Mouse (Mus musculus) spleen, postnatal 10 days (tissue): ENCODE data around the gene Rfx2.

Experiments
- DNase-seq, 2 experiments: peaks; one replicate each; pipeline ENCODE4 v3.0.0; 2021 to 2022; ENCODE audit warnings: low spot score in 2 of 2

Gene Rfx2

DNA sequence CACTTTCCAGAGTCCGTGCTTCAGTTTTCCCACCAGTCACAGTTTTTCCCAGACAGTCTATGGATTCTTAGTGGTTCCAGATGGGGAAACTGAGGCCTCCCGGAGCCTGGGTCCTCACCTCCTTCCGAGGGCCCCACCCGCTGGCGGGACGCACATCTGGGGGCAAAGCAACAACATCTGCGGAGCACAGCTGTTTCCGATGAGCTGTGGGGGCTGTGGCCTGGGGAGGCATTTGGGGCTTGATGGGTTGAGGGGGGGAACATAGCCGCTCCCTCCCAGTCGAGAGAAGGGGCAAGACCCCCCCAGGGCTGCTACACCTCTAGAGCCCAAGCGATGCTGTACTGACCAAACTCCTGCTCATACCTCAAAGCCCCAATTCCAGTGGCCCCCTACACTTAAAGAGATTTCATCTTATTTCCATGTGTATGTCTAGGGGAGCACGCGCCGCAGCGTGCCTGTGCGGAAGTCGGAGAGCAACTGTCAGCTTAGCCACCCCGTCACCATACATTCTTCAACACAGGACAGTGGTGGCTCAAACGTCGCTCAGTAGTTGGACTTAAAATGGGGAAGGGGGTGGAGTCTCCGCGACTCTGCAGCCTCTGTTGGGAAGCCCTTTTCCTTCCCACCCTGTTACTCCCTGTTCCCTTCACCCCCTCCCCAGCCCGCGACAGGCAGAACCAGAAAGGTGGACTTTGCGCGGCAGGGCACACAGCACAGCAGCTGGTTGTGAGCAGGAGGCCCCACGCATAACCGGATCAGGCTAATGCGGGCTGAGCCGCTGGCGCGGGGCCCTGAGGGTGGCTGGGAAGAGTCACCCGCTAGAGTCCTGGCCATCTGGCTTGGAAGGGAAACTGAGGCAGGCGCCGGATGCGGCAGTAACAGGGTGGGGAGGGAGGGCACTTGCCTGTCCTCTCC, 76.3 kb downstream of the Rfx2 start:
- no peak for DNase-seq

DNA sequence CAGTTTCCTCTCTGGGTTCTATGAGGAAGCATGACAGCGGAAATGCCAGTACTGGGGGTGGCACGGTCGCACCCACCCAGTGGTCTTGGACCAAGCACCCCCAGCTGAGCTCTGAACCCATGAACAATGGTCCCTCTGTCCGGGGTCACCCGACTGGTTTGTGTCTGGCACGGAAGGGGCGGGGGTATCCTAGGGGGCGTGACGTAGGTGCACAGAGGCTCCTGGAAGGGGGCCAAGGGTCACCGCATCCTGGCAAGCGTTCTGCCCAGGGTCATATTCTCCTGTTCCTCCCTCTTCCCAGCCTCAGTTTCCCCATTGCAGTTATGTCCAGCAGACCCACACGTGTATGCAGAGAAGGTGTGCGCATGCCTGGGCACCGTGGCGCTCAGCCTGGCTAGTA, 77.4 kb downstream of the Rfx2 start:
- DNase-seq: no peak

GRCm38 (mm10) chr17:56751404-56752072, 79.3 kb downstream of the Rfx2 start:
- DNase-seq: no peak

DNA sequence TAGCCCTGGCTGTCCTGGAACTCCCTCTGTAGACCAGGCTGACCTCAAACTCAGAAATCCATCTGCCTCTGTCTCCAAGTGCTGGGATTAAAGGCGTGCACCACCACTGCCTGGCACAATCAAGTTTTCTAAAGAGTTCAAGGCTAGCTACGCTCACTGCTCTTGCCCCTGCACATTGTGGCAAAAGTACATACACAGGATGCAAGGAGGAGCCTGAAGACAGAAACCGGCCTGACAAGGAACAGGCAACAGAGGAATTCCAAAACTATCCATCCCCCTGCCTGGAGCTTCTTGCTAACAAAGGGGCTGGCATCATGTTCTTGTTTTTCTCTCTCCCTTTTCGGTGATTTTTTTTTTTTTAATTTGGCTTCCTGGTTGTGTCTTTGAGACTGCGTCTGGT, 86.6 kb downstream of the Rfx2 start:
- DNase-seq: no peak

- DNase-seq: no peak
Measured at GRCm38 (mm10) chr17:56740788-56741160, 90.0 kb downstream of the Rfx2 start.

DNA sequence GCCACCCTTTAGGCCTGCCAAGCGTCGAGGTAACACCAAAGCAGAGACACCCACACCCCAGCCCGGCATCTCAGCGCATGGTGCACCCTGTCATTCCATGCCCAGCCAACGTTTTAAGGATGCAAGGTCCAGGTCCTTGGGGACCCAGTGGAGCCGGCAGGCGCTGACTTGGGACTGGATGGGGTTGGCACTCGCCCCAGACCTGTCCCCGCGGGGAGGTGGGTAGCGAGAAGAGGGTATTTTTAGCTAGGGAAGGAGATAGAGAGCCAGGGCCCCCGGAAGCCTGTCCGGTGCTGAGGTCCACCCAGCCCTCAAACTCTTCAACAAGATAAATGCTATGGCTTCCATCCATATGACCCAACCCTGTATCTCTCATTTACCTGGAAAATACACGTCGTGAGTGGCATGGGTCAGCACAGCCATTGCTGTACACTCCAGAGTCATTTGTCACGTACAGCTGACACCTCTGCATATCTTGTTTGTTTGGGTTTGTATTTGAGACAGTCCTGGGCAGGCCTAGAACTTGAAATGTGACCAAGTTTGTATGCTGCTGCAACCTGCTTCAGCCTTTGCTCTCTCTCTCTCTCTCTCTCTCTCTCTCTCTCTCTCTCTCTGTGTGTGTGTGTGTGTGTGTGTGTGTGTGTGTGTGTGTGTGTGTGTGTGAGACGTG, 90.6 kb downstream of the Rfx2 start:
- DNase-seq: no peak

- DNase-seq: no peak
Measured at GRCm38 (mm10) chr17:56738221-56738620, 92.6 kb downstream of the Rfx2 start.

DNA sequence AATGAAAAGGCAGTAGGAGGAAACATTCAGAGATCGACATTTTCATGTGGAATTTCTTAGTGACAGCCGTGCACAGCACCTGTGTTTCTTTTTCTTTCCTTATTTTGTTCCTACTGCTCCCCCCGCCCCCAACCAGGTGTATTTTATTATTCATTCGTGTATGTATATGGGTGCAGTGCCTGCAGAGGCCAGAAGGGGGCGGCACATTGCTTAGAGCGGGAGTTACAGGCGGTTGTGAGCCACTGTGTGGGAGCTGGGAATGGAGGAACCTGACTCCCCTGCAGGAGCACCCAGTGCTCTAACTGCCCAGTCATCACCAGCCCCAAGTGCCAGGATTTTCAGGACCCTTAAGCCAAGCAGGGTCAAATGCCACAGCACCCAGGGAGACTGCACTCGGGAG, 94.3 kb downstream of the Rfx2 start:
- peak in 1 of 2 experiments; percentile 49 for DNase-seq

DNA sequence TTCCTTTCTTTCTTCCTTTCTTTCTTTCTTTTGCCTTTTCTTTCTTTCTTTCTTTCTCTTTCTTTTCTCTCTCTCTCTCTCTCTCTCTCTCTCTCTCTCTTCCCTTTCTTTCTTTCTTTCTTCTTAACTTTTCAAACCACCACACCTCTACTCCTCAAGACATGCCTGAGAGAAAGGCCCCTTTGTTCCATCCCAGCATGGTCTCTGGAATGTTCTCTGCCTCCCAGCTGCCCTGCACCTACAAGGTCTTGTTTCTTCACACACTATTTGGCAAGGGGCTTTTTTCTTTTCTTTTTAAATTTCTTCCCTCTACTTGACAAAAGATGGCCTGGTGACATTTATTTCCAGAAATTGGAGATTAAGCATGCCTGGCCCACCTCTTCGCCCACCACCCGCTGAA, 101.2 kb downstream of the Rfx2 start:
- no peak for DNase-seq

GRCm38 (mm10) chr17:56729151-56729550, 101.7 kb downstream of the Rfx2 start:
- DNase-seq: no peak

DNA sequence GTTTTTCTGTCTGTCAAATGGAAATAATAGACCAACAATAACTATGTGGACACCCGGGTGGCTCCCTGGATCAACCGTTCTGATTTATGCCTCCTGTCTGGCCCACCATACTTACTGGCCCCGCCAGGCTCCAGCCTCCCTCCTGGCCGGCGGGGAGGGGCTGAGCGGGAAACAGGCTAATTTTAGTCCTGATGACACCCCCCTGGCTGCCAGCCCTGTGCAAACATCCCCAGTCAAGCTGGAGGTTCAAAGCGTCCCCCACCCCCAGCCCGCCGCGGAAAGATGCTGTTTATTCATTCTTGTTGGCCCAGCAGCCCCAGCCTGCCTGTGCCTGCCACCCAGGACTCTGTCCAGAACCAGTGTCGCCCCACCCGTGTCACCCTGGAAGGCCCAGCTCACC, 102.7 kb downstream of the Rfx2 start:
- DNase-seq: no peak

GRCm38 (mm10) chr17:56727659-56728058, 103.2 kb downstream of the Rfx2 start:
- DNase-seq: peak in 1 of 2 experiments; percentile 44

- no peak for DNase-seq
Measured at GRCm38 (mm10) chr17:56727029-56727649, 103.7 kb downstream of the Rfx2 start.
